Mouse (Mus musculus) brain, embryonic 14.5 days (tissue): ENCODE measurements around the gene Cryga.

Source experiments
- CTCF ChIP-seq: fragments of 200-500 bp; IDR thresholded peaks from 2 replicates; pipeline ENCODE4 v1.5.1; 2012; ENCODE audit warnings: inconsistent platforms, mild to moderate bottlenecking, moderate library complexity, borderline replicate concordance; ENCODE audit not compliant: insufficient read depth, insufficient read length; ENCODE audit errors: extremely low read depth
- POLR2A ChIP-seq: fragments of 200-500 bp; IDR thresholded peaks from 2 replicates; pipeline ENCODE4 v1.6.1; 2012; ENCODE audit warnings: mild to moderate bottlenecking, inconsistent platforms, borderline replicate concordance; ENCODE audit not compliant: poor library complexity, insufficient read depth, insufficient read length, severe bottlenecking; ENCODE audit errors: extremely low read depth

DNA sequence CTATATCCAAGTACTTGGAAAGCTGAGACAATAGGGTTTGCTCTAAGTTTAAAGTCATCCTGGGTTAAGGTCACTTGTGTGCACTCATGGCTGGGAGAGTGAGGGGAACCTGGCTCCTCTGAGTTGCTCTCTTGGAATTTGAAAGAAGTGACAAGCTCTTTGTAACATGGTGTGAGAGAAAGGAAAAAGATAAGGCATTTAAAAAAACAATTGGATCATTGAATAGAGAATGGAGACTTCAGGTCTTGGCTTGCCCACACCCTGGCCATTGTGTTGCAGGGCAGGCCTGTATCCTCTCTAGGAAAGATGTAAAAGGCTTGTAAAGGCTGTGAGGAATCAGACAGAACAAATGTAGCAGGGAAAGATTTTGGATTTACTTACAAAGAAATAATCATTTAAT, 35.3 kb downstream of the Cryga start:
- TF ChIP-seq CTCF, result no peak
- TF ChIP-seq POLR2A, result no peak
